9 mouse cellular contexts compared by ENCODE assay signal in genomic region chr13:78179312-78180097, GRCm38 (mm10). TPM values are rescaled to one million over a fixed set of nuclear protein-coding genes. Genes with fewer than 3 reads are reported as not detected.
A peak's percentile ranks its signal among the peaks of the same experiment; 100 is the strongest.
DNase-seq lines count a peak whose midpoint lies in the region; ATAC-seq lines count a peak whose summit lies in the region.
"Had no signal": no experiment of that assay in that cellular context is flagged by ENCODE, and none has a peak within 500 bp of the region (broad histone marks: within the 10 kb centered on the region; RNA-seq: fewer than 3 reads in every experiment).

No protein-coding gene starts in this region.

- peaks cover 96% of the 10 kb centered on the region for H3K27me3 ChIP-seq in heart, embryonic 15.5 days
- H3K27me3 ChIP-seq in forebrain, embryonic 13.5 days = peaks cover 71% of the 10 kb centered on the region
- H3K27me3 ChIP-seq in midbrain, embryonic 11.5 days (ENCODE audit: control insufficient read depth, insufficient read depth, low read length) = peaks cover 33% of the 10 kb centered on the region

- no peaks in the 10 kb centered on the region for H3K36me3 ChIP-seq in heart, embryonic 15.5 days
- no peaks in the 10 kb centered on the region for H3K36me3 ChIP-seq in forebrain, embryonic 13.5 days (ENCODE audit: poor library complexity, severe bottlenecking)
- H3K36me3 ChIP-seq in midbrain, embryonic 11.5 days (ENCODE audit: control insufficient read depth, insufficient read depth, low read length) = no peaks in the 10 kb centered on the region
- H3K36me3 ChIP-seq: G1E had no signal

- H3K9ac ChIP-seq in heart, embryonic 15.5 days = no peak overlapping the region
- peak overlapping the region; percentile 77 for H3K9ac ChIP-seq in forebrain, embryonic 13.5 days
- H3K9ac ChIP-seq in midbrain, embryonic 11.5 days (ENCODE audit: low read length) = peak overlapping the region; percentile 79

- no peak for ATAC-seq in heart, embryonic 15.5 days (replicated peaks; ENCODE audit: insufficient number of reproducible peaks, insufficient read depth, low FRiP score, low read depth)
- ATAC-seq in forebrain, embryonic 13.5 days = peak; percentile 65
- ATAC-seq in midbrain, embryonic 11.5 days (ENCODE audit: low FRiP score) = peak; percentile 82

- no peak for DNase-seq in heart, adult 11 months
- DNase-seq in ZHBTc4 (ENCODE audit: low read depth, low spot score) = peak; percentile 64
- peak; percentile 98 for DNase-seq in midbrain, embryonic 11.5 days (ENCODE audit: low spot score, missing footprints)
- no peak for DNase-seq in urinary bladder, adult 18-20 months (ENCODE audit: low spot score in 2 of 2)
- DNase-seq in gastrocnemius, postnatal 25 days = no peak
- no peak for DNase-seq in layer of hippocampus, adult 9-10 months (ENCODE audit: low spot score)

- 5% methylated on average over 38 of the region's 38 CpGs for WGBS in heart, embryonic 15.5 days
- 1% methylated on average over 38 of the region's 38 CpGs for WGBS in forebrain, embryonic 13.5 days
- 2% methylated on average over 38 of the region's 38 CpGs for WGBS in midbrain, embryonic 11.5 days

- H3K27ac ChIP-seq in heart, embryonic 15.5 days = 0 out of 2 replicates have a peak overlapping the region, but pooled peaks have one; percentile 19
- peak overlapping the region; percentile 97 for H3K27ac ChIP-seq in forebrain, embryonic 13.5 days
- peak overlapping the region; percentile 94 for H3K27ac ChIP-seq in midbrain, embryonic 11.5 days (ENCODE audit: low read depth, low read length)

- peak overlapping the region; percentile 39 for H3K4me3 ChIP-seq in heart, embryonic 15.5 days
- H3K4me3 ChIP-seq in forebrain, embryonic 13.5 days = peak overlapping the region; percentile 47
- peak overlapping the region; percentile 47 for H3K4me3 ChIP-seq in midbrain, embryonic 11.5 days (ENCODE audit: low read depth, low read length)

- peak overlapping the region; percentile 56 for H3K4me2 ChIP-seq in heart, embryonic 15.5 days
- peak overlapping the region; percentile 64 for H3K4me2 ChIP-seq in forebrain, embryonic 13.5 days
- H3K4me2 ChIP-seq in midbrain, embryonic 11.5 days = peak overlapping the region; percentile 64

- H3K4me1 ChIP-seq in heart, embryonic 15.5 days (replicated peaks) = peaks cover 20% of the 10 kb centered on the region
- H3K4me1 ChIP-seq in forebrain, embryonic 13.5 days = peaks cover 36% of the 10 kb centered on the region
- peaks cover 16% of the 10 kb centered on the region for H3K4me1 ChIP-seq in midbrain, embryonic 11.5 days (ENCODE audit: control insufficient read depth, insufficient read depth, low read length)

- no peaks in the 10 kb centered on the region for H3K9me3 ChIP-seq in heart, embryonic 15.5 days (replicated peaks)
- H3K9me3 ChIP-seq in forebrain, embryonic 13.5 days (replicated peaks) = no peaks in the 10 kb centered on the region
- H3K9me3 ChIP-seq in midbrain, embryonic 11.5 days (ENCODE audit: control insufficient read depth, low read length) = no peaks in the 10 kb centered on the region
- H3K9me3 ChIP-seq: G1E had no signal

RNA-seq across cellular contexts. Expression of gene Nr2f1, which starts 20.1 kb away (rescaled TPM):
- polyA plus RNA-seq in heart, embryonic 15.5 days (2015; fragmentation: Nextera tagmentation; extraction: Ambion mirVana) = 3.2 and 4.5 TPM in 2 replicates
- 94.7 and 112 TPM in 2 replicates for polyA plus RNA-seq in forebrain, embryonic 13.5 days (2015; fragmentation: Nextera tagmentation; extraction: Ambion mirVana)
- 69.9 and 82.3 TPM in 2 replicates for polyA plus RNA-seq in midbrain, embryonic 11.5 days (2014; fragmentation: Nextera tagmentation; extraction: Ambion mirVana)
- total RNA-seq in gastrocnemius, postnatal 25 days (2021) = under 1 TPM; 0.80 to 0.95 TPM

Comparison
In these comparisons a context has a peak if more than half of its experiments do, and no peak if none do; other contexts are left out.
1. H3K27ac ChIP-seq: peak in every context shown above with its lines; median percentile 97 in forebrain, embryonic 13.5 days; 94 in midbrain, embryonic 11.5 days; 19 in heart, embryonic 15.5 days.
2. DNase-seq: peak in ZHBTc4 (single experiment) and midbrain, embryonic 11.5 days (single experiment); none in heart, adult 11 months (single experiment), urinary bladder, adult 18-20 months (0 of 2), gastrocnemius, postnatal 25 days (single experiment) and layer of hippocampus, adult 9-10 months (single experiment).
3. RNA of gene Nr2f1, which starts 20.1 kb away (polyA plus RNA-seq): 94.7 to 112 TPM in forebrain, embryonic 13.5 days and 69.9 to 82.3 TPM in midbrain, embryonic 11.5 days; 3.2 to 4.5 TPM in heart, embryonic 15.5 days; every median in the first group is over 10 times any median in the second.
4. Peak in every context shown above with its lines, with median percentiles within 50 percentile points of each other: H3K4me2 ChIP-seq and H3K4me3 ChIP-seq.